Mouse (Mus musculus): ENCODE data around the gene Chic2. TPM values are rescaled to one million over a fixed set of nuclear protein-coding genes. Genes with fewer than 3 reads are reported as not detected.

Chic2 gene
- polyA plus RNA-seq, 1 experiment from 2014 or later, result 32.5 TPM

GRCm38 (mm10) chr5:74969341-74969740 is 75.2 kb downstream of the Chic2 start:
- Histone ChIP-seq H3K9ac (no peak overlapping the region), H3K4me2 (no peak overlapping the region), H3K27ac (no peak overlapping the region), H3K36me3 (no peaks in the 10 kb centered on the region), H3K9me3 (replicated peaks) (no peaks in the 10 kb centered on the region), H3K4me1 (no peaks in the 10 kb centered on the region), H3K4me3 (no peak overlapping the region), H3K27me3 (replicated peaks) (no peaks in the 10 kb centered on the region)
- ATAC-seq, result no peak
- WGBS (ENCODE audit: insufficient replicate concordance), result 75% methylated on average over 6 of the region's 6 CpGs

GRCm38 (mm10) chr5:74967882-74968281 is 76.7 kb downstream of the Chic2 start:
- Histone ChIP-seq H3K4me1 (no peaks in the 10 kb centered on the region), H3K4me3 (no peak overlapping the region), H3K4me2 (no peak overlapping the region), H3K27me3 (replicated peaks) (no peaks in the 10 kb centered on the region), H3K27ac (no peak overlapping the region), H3K9me3 (replicated peaks) (no peaks in the 10 kb centered on the region), H3K36me3 (no peaks in the 10 kb centered on the region), H3K9ac (no peak overlapping the region)
- WGBS (ENCODE audit: insufficient replicate concordance), result 74% methylated on average over 3 of the region's 3 CpGs
- ATAC-seq, result no peak

GRCm38 (mm10) chr5:74966891-74967290 is 77.7 kb downstream of the Chic2 start:
- H3K4me2 ChIP-seq, result no peak overlapping the region
- H3K27me3 ChIP-seq (replicated peaks), result no peaks in the 10 kb centered on the region
- H3K9me3 ChIP-seq (replicated peaks), result no peaks in the 10 kb centered on the region
- no peak overlapping the region for H3K27ac ChIP-seq
- no peaks in the 10 kb centered on the region for H3K36me3 ChIP-seq
- WGBS (ENCODE audit: insufficient replicate concordance), result 67% methylated on average over 10 of the region's 10 CpGs
- H3K9ac ChIP-seq, result no peak overlapping the region
- ATAC-seq, result no peak
- H3K4me3 ChIP-seq, result no peak overlapping the region
- H3K4me1 ChIP-seq, result no peaks in the 10 kb centered on the region

- Histone ChIP-seq H3K4me3 (no peak overlapping the region), H3K4me2 (no peak overlapping the region), H3K27ac (no peak overlapping the region), H3K36me3 (no peaks in the 10 kb centered on the region), H3K27me3 (replicated peaks) (peaks cover 10% of the 10 kb centered on the region), H3K9me3 (replicated peaks) (no peaks in the 10 kb centered on the region), H3K4me1 (no peaks in the 10 kb centered on the region), H3K9ac (no peak overlapping the region)
- no peak for ATAC-seq
- WGBS (ENCODE audit: insufficient replicate concordance), result 55% methylated on average over 5 of the region's 5 CpGs
These were observed 81.8 kb downstream of the Chic2 start for GRCm38 (mm10) chr5:74962771-74963170.

GRCm38 (mm10) chr5:74960840-74961543 is 83.6 kb downstream of the Chic2 start:
- Histone ChIP-seq H3K4me3 (no peak overlapping the region), H3K36me3 (no peaks in the 10 kb centered on the region), H3K4me1 (no peaks in the 10 kb centered on the region), H3K27me3 (replicated peaks) (peaks cover 19% of the 10 kb centered on the region), H3K4me2 (no peak overlapping the region), H3K9ac (no peak overlapping the region), H3K9me3 (replicated peaks) (no peaks in the 10 kb centered on the region), H3K27ac (no peak overlapping the region)
- ATAC-seq, result no peak
- WGBS (ENCODE audit: insufficient replicate concordance), result 35% methylated on average over 14 of the region's 14 CpGs

- no peak for ATAC-seq
- Histone ChIP-seq H3K4me3 (no peak overlapping the region), H3K9ac (no peak overlapping the region), H3K4me2 (no peak overlapping the region), H3K36me3 (no peaks in the 10 kb centered on the region), H3K27me3 (replicated peaks) (peaks cover 26% of the 10 kb centered on the region), H3K9me3 (replicated peaks) (no peaks in the 10 kb centered on the region), H3K27ac (no peak overlapping the region), H3K4me1 (no peaks in the 10 kb centered on the region)
- WGBS (ENCODE audit: insufficient replicate concordance), result 42% methylated on average over 9 of the region's 9 CpGs
These were observed 84.3 kb downstream of the Chic2 start for GRCm38 (mm10) chr5:74960306-74960705.

- H3K4me3 ChIP-seq, result no peak overlapping the region
- WGBS (ENCODE audit: insufficient replicate concordance), result 18% methylated on average over 10 of the region's 10 CpGs
- H3K36me3 ChIP-seq, result no peaks in the 10 kb centered on the region
These were observed 87.1 kb downstream of the Chic2 start for GRCm38 (mm10) chr5:74957293-74958076.

GRCm38 (mm10) chr5:74956335-74956734 is 88.2 kb downstream of the Chic2 start:
- no peak overlapping the region for H3K27ac ChIP-seq
- H3K36me3 ChIP-seq, result no peaks in the 10 kb centered on the region
- H3K4me2 ChIP-seq, result no peak overlapping the region
- no peaks in the 10 kb centered on the region for H3K9me3 ChIP-seq (replicated peaks)
- 38% methylated on average over 9 of the region's 9 CpGs for WGBS (ENCODE audit: insufficient replicate concordance)
- ATAC-seq, result no peak
- no peak overlapping the region for H3K4me3 ChIP-seq
- H3K27me3 ChIP-seq (replicated peaks), result peaks cover 39% of the 10 kb centered on the region
- no peaks in the 10 kb centered on the region for H3K4me1 ChIP-seq
- no peak overlapping the region for H3K9ac ChIP-seq

More at GRCm38 (mm10) chr5:74957293-74958076, 87.1 kb downstream of the Chic2 start:
- ATAC-seq, result no peak
- Histone ChIP-seq H3K27me3 (replicated peaks) (peaks cover 32% of the 10 kb centered on the region), H3K9ac (no peak overlapping the region), H3K9me3 (replicated peaks) (no peaks in the 10 kb centered on the region), H3K4me2 (no peak overlapping the region), H3K27ac (no peak overlapping the region), H3K4me1 (no peaks in the 10 kb centered on the region)

GRCm38 (mm10) chr5:74955565-74955964 is 89.0 kb downstream of the Chic2 start:
- no peak overlapping the region for H3K9ac ChIP-seq
- peaks cover 37% of the 10 kb centered on the region for H3K27me3 ChIP-seq (replicated peaks)
- no peak overlapping the region for H3K4me2 ChIP-seq
- 69% methylated on average over 1 of the region's 1 CpGs for WGBS (ENCODE audit: insufficient replicate concordance)
- H3K4me1 ChIP-seq, result no peaks in the 10 kb centered on the region
- H3K9me3 ChIP-seq (replicated peaks), result no peaks in the 10 kb centered on the region
- no peaks in the 10 kb centered on the region for H3K36me3 ChIP-seq
- no peak overlapping the region for H3K27ac ChIP-seq
- H3K4me3 ChIP-seq, result no peak overlapping the region
- ATAC-seq, result no peak

GRCm38 (mm10) chr5:74952938-74953337 is 91.6 kb downstream of the Chic2 start:
- H3K27ac ChIP-seq, result no peak overlapping the region
- no peak for ATAC-seq
- H3K27me3 ChIP-seq (replicated peaks), result peaks cover 50% of the 10 kb centered on the region
- WGBS (ENCODE audit: insufficient replicate concordance), result 51% methylated on average over 2 of the region's 2 CpGs
- no peaks in the 10 kb centered on the region for H3K9me3 ChIP-seq (replicated peaks)
- no peaks in the 10 kb centered on the region for H3K36me3 ChIP-seq
- no peak overlapping the region for H3K4me2 ChIP-seq
- no peak overlapping the region for H3K4me3 ChIP-seq
- H3K9ac ChIP-seq, result no peak overlapping the region
- no peaks in the 10 kb centered on the region for H3K4me1 ChIP-seq

- WGBS (ENCODE audit: insufficient replicate concordance), result 55% methylated on average over 5 of the region's 5 CpGs
- no peak overlapping the region for H3K27ac ChIP-seq
- ATAC-seq, result no peak
- no peaks in the 10 kb centered on the region for H3K36me3 ChIP-seq
- no peak overlapping the region for H3K4me2 ChIP-seq
- H3K4me3 ChIP-seq, result no peak overlapping the region
- no peak overlapping the region for H3K9ac ChIP-seq
- no peaks in the 10 kb centered on the region for H3K4me1 ChIP-seq
- peaks cover 53% of the 10 kb centered on the region for H3K27me3 ChIP-seq (replicated peaks)
- H3K9me3 ChIP-seq (replicated peaks), result no peaks in the 10 kb centered on the region
These were observed 93.2 kb downstream of the Chic2 start for GRCm38 (mm10) chr5:74951375-74951774.

- 55% methylated on average over 7 of the region's 7 CpGs for WGBS (ENCODE audit: insufficient replicate concordance)
- Histone ChIP-seq H3K4me3 (no peak overlapping the region), H3K27ac (no peak overlapping the region), H3K4me2 (no peak overlapping the region), H3K27me3 (replicated peaks) (peaks cover 45% of the 10 kb centered on the region), H3K36me3 (no peaks in the 10 kb centered on the region), H3K9ac (no peak overlapping the region), H3K4me1 (no peaks in the 10 kb centered on the region), H3K9me3 (replicated peaks) (no peaks in the 10 kb centered on the region)
- no peak for ATAC-seq
These were observed 95.3 kb downstream of the Chic2 start for GRCm38 (mm10) chr5:74949298-74949697.
